Mouse (Mus musculus) kidney, adult 2 months (tissue): ENCODE results near the gene Lmx1a.

Experiments used
- CTCF ChIP-seq: fragments of 200-500 bp; conservative IDR thresholded peaks from 2 replicates; pipeline ENCODE4 v1.5.1; 2011; ENCODE audit warnings: low read depth, mild to moderate bottlenecking, control low read depth, low read length, moderate library complexity, mixed read lengths; ENCODE audit not compliant: insufficient read depth, insufficient read length
- POLR2A ChIP-seq: fragments of 200-500 bp; IDR thresholded peaks from one replicate; pipeline ENCODE4 v1.6.1; 2011; ENCODE audit warnings: low read depth, low read length, control low read depth

DNA sequence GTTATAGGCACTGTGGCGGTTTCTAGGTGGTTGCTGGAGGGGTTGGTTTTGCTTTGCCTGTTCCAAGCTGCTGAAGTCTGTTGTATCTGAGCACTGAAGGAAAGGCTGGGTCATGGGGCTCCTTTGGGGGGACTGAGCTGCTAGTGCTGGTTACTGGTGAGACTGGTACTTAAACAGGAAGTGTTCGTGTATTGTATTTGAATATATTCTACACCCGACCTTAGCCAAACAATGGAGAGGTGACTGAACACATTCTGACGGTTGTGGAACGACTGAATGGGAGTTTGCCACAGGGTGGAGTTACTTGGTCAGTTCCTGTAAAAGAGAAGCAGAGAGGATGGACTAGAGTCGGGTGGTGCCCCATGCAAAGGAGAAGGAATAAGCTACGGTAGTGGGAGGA is 115.8 kb downstream of the Lmx1a start:
- TF ChIP-seq POLR2A (no peak), CTCF (no peak)
